Mouse (Mus musculus) MEL-GATA-1-ER (cell line): ENCODE results near the gene Ano2.

Experiments
- DNase-seq: peaks from one replicate; pipeline ENCODE4 v3.0.0-alpha.2; 2012; ENCODE audit warnings: low read depth; ENCODE audit errors: extremely low read depth

Ano2 gene

DNA sequence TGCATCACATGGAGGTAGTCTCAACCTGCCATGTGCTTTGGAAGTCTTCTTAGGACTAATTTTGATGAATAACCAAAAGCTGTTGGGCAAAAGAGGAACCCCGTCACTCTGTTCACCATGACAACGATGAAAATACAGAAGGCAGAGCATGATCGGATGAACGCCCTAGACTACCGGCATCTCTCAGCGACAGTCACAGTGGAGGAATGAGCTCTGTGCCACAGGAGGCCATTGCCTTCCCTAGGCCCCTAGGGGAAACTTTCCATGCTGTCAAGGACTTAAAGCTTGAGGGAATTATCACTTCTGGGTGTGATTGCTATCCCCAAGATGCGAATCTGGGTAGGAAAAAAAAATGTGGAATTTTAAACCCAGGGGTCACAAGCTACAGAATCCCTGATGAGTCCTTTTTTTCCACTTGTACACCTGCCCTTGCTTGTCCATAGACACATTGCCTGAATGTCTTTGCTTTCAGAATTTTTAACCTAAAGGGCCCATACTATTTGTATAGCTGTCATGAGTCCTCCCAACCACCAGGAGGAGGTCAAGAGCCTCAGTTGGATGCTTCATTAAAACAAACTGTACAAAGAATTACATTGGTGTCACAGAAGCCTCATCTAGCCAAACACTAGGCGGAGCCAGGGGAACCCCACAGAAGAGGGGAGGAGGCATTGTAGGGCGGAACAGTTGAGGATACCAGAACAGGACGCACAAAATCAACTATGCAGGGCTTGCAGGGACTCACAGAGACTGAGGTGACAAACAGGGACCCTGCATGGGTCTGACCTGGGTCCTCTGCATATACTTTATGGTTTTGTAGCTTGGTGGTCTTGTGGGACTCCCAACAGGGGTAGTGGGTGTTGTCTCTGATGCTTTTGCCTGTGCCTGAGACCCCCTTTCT lies 53.2 kb downstream of the Ano2 start:
- DNase-seq: no peak

DNA sequence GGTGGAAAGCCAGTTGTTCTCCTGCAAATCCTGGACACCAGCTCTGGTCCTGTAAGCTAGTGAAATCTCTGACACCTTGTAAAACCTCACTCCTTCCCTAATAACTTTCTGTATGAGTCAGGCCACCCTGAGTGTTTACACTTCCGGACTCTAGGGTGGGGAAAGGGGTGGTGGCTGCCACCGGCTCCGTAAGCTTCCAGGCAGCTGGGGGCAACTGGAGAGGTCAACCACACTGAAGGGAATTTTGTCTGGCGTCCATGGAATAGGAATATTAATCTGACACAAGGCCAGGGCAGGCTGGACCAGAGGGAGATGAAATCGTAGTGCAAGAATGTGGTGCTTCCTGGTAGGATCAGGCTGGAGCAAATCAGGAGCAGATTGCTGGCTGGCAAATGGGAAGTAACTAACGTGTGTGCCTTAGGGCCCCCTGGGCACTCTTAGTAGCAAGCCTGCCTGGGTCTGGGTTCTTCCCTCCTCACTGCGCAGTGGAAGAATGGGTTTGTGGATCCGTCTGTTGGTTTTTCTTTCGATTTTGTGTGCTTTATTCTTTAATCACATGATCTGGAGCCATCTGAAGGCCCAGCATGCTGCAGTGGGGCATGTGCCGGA lies 57.2 kb downstream of the Ano2 start:
- DNase-seq: no peak

DNA sequence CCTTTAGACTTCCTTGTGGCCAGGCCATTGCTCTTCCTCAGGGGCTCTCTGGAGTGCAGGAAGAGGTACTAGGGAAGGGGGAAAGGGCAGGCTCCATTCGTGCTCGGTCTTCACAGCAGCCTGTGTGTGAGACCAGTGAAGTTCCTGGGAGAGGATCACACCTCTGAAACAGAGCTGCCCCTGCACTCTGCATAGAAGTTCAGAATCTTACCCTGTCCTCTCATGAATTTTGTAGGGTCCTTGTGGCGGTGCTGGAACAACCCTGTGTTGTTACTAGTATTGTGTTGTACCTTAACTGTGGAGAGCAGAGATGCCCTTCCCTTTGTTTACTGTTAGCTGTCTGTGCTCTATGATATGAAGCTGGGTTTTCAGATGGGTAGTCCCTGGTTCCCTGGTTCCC lies 58.4 kb downstream of the Ano2 start:
- DNase-seq: no peak

DNA sequence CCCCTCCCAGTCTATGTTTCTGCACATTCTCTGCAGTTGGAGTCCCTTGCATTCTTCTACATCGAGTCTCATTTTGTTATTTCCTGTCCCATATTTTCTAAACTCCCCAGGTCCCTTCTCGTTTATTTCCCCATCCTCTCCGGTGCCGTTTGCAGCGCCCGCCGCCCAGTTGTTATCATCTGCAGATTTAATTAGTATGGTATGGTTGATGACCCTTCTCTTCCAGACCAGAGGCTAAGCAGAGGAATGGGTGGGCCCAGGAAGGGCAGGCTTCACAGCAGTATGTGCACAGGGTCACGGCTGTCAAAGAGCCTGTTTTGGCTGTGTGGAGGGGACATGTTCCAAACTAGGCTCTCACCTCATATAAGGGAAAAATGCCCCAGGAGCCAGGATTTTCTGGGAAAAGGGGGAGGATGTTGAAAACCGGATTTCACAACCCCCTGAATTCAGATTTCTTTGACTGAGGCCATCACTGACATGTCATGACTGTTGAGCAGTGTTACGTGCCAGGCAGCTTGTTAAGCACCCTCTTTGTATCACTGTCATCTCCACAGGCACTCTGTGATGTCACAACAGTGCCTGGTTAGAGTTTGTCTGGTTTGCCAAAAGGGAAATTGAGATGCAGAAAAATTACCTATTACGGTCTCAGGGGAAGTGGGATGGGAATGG lies 72.8 kb downstream of the Ano2 start:
- no peak for DNase-seq

DNA sequence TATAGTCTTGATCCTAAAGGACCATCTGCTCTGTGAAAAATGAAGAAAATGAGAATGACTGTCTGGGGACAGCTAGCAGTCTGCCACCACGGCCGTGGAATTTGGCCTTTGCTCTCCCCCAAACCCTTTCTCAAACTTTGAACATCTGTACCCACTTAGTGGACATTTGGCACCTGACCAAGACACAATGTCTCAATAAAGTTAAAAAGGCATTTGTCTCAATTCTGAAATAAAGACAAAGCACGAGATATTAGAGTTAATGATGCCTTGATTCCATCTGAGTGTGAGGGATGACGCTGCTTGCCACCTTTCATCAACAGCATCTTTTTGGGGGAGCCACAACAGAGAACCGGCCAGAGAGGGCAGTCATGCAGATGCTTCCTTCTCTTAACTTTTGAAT lies 83.0 kb downstream of the Ano2 start:
- no peak for DNase-seq

DNA sequence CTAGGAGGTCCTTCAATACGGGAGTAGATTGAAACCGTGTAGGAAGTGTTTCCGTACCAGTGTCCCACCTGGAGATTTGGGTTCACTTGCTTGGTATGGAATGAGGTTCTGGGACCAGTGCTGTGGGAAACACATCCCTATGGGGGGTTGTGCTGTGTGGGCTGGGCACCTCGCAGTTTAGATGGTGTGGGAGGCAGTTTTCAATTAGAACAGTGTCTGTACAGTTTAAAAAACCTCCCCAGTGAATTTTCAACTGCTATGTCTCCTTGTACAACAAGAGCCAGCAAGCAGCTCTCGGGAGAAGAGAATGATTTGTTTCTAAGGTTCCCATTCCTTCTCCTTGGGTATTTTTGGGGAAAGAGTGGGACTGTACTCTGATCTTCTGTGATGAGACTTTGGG lies 86.1 kb downstream of the Ano2 start:
- DNase-seq: no peak

DNA sequence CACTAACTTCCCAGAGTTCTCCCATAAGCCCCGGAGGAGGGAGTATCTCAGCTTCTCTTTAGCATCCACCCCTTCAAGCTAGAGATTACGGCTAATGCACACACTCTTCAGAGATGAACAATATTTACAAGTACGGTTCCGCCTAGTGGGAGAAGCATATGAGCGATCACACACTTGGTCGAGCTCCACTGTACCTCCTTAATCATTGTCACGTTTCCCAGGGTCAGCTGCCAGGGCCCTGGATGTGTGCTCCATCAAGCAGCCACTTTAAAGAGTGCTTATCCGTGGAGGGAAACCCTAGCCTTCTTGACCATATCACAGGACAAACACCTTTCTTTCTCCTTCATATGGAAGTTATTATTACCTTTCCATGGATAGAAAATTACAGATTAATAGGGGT lies 112.7 kb downstream of the Ano2 start:
- DNase-seq: no peak

DNA sequence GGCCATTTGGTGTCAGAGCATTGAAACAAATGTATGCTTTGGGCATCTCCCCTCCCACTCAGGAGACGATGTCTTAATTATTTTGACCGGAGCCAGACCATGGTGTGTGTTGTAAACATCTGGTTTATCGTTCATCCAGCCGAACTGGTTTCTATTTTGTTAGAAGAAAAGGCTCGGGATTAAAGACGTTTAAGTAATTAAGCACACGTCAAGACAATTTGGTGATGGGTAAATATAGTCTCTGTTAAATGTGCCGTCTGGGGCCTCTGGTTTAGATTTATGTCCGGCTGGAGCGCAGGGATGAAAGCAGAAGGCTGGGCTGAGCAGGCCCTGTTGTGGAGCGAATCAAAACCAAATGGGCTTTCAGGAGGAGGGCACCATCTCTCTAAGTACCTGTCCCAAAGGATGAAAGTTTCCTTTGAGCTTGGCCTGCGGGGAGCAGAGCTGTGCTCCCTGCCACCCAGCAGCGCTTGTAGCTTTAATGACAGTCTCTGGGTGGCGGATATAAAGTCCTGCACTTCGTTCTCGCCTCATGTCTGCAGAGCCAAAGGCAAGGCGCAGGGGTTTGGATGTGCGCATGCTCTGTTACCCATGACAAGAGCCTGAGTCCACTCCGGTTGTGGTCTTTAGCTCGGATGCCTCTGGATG lies 113.3 kb downstream of the Ano2 start:
- DNase-seq: no peak

DNA sequence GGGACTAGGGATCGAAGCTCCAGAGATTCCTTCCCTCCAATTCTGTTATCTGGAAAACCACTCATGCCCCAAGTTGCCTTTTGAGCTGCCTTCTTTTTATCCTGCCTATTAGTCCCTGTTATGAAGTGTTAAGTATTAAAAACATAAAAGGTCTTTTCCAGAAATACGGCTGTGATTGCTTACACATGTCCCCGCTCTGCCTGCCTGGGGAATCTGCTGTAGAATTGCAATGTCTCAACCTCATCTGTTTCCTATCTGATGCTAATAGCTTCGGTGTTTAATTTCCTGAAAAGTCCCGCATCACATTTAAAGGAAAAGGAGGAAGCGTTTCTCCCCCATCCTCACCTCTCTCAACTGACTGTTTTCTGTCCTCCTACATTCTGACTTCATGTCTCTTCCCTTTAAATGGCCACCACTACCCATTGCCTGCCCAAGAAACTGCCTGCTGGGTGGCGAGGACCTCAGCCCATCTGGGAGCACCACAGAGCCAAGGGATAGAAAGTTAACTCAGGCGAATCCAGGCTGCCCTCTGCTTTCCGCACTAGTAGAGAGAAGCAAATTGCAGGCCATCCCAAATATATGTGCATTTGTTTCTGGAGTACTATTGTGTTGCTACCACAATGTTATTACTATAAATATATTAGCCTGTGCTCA lies 118.9 kb downstream of the Ano2 start:
- no peak for DNase-seq

DNA sequence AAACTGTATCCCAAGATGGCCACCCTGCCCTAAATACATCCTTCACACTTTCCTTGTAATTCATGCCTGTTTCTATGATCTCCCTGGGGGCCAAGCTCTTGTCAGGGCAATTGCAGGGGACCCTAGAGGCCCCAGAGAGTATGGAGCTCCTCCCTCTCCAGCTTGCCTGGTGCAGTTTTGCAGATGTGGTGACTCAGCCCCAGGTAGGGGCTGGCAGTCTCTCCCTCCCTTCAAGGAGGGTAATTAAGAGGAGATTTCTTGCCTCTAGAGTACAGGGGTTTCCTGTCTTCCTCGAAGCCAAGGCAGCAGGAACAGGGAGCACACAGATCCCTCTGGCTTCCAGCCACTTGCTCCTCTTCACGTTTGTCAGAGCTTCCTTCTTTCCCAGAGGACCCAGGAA lies 121.2 kb downstream of the Ano2 start:
- DNase-seq: no peak

DNA sequence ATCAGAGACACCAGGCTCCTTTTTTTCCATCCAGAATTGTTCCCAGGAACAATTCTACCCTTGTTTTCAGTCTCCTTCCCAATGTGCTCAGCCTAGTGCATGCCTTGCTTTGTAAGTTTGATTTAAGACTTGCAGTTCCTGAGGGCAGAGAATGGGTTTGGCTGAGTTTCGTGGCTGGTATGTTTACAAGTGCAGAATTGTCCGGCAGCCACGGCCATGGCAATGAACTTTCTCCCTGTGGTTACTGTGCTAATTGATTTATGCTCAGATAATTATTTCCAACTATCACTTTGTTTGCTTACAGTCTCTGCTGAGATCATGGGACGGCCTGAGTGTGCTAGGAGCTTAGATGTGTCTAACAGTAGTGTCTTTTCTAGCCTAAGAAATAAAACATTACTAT lies 147.9 kb downstream of the Ano2 start:
- no peak for DNase-seq

DNA sequence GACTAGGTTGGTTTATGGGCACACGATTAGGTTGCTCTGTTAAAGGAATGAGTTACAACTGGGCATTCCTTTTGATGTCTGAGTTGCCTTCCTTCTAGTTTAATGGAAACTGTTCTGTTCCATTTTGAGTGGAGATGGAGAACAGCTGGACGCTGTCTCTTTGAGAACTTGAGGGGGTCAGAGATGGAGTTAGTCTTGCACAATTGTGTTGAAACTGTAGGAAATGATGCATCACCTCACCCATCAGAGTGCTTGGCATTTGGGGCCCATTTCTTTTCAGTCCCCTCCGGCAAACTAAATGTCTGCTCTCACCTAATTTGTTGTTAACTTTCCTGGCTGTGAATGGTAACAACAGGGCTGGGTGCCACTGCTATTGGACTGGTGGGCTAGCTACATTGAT lies 151.1 kb downstream of the Ano2 start:
- no peak for DNase-seq

DNA sequence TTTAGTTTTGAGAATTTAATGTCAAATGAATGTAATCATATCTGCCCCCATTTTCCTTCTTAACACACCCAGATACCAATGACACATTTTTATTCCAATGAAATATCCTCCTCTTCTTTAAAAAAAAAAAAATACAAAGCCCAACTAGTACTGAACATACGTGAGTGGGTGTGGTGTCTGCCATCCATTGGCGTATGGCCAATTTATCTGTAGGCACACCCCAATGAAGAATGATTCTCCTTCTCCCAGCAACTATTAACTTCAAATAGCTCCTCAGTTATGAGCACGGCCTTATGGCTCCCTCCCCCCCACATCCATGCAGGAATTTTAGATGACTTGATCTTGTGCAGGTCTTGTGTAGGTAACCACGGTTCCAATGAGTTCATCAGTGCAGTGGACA lies 161.0 kb downstream of the Ano2 start:
- DNase-seq: no peak

DNA sequence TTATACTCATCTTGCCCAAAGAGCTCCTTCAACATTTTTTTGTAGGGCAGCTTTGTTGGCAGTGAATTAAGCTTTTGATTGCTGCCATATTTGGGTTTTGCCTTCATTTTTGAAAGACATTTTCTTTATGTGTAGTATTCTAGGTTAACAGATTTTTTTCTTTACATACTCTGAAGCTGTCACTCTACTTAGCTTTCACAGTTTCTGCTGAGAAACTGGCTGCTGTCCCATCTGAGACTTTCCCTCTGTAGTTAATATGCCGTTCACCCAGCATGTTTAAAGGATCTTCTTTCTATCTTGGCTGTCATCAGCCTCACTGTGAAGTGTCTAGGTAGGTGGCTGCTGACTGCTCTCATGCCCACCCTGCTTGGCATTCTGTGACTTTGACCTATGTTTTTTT lies 168.1 kb downstream of the Ano2 start:
- DNase-seq: no peak

DNA sequence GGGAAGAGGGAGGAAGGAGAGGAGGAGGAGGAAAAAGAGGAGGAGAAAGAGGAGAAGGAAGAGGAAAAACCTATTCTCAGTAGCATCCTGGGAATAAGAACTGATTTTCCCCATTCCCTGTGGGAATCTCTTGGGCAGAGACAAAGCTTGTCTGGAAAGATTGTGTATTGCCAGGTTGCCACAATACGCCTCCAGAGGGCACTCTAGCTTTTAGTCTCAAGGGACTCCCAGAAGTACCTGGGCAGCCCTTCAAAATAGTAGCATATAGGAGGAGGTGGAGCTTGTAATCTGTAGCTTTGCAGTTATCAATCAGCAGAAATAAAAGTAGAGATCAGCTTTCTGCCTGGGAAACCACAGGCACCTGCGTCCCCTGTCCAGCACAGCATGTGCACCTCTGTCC lies 178.3 kb downstream of the Ano2 start:
- no peak for DNase-seq

DNA sequence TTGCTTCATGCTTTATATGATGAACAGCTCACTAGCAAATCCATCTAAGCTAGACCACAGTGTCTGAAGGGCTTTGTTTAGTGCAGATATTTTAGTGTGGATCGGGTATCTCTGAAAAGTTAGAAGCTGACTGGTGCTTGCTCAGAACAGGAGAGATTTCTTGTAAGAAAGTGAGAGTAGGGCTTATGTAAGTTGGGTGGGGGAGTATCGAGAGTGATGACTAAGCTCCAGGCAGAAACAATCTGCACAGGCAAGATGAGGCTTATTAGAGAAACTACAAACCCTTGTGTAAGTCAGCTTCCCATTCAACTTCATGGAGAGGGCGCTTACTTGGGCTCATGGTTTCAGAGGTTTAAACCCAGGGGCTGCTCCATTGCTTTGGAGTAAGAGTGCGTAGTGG lies 181.3 kb downstream of the Ano2 start:
- DNase-seq: no peak

DNA sequence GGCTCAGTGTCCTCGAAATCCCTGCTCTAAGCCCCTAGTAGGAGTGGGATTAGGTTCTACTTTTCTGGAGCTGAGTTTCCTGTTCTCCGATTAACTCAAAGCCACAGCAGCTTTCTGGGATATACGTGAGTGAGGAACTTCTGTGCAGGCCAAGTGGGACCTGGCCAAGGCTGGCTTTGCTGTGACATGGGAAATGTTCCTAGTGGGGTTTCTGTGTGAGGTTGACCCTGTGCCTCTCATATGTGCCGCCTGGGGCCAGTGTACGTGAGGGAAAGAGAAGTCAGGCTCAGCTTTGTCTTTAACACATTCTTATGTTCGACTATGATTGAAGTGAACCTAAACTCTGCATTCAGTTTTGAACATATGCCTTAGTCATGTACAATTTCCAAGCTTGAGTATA lies 184.5 kb downstream of the Ano2 start:
- no peak for DNase-seq

DNA sequence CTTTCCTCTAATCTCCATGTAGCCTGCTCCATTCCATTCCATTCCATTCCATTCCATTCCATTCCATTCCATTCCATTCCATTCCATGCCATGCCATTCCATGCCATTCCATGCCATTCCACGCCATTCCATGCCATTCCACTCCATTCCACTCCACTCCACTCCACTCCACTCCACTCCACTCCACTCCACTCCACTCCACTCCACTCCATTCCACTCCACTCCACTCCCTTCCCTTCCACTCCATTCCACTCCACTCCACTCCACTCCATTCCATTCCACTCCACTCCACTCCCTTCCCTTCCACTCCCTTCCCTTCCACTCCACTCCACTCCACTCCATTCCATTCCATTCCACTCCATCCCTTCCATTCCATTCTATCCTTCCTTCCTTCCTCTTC lies 186.7 kb downstream of the Ano2 start:
- DNase-seq: no peak

DNA sequence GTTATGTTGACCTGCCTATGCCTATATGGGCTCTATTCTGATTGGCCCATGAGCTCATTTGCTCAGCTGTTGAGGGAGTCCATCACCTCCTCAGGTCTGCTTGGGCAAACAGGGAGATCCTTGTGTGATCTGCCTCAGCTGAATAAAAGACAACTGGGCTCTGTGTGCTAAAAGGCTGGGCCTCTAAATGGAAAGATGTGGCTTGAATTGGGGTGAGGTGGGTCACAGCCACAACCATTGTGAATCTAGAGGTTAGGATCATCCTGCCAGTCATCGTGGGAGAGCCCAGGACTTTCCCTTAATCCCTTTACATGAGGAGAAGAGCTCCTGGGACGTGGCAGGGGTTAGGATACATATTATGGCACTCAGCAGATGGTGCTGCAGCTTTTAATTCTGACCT lies 188.5 kb downstream of the Ano2 start:
- no peak for DNase-seq

DNA sequence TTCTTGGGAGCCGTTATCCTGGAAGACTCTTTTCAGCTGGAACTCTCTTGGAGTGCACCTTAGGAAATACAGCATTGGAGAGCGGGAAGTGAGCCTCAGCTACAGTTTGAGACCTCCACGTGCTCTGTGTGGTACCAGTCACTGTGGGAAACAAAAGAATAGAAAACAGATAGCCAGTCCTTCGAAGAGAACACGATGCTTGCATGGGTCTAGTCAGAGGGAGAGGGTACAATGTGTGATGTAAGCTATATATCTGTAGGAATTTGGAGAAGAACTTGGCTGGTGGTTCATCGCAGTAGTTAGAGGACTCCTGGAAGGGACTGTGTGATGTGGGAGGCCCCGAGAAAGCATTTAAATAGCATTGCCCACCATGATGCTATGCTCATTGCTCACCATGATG lies 189.1 kb downstream of the Ano2 start:
- DNase-seq: no peak

DNA sequence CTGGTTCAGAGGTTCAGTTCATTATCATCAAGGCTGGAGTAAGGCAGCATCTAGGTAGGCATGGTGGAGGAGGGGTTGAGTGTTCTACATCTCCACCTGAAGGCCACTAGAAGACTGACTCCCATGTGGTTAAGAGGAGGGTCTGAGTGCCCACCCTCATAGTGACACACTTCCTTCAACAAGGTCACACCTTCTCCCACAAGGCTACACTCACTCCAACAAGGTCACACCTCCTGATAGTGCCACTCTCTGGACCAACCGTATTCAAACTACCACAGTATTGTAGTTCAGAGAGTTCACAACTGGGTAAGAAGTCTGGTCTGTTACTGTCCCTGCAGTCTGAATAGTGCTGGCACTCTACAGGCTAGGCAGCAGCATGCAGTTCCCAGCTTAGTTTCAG lies 198.4 kb downstream of the Ano2 start:
- DNase-seq: no peak

DNA sequence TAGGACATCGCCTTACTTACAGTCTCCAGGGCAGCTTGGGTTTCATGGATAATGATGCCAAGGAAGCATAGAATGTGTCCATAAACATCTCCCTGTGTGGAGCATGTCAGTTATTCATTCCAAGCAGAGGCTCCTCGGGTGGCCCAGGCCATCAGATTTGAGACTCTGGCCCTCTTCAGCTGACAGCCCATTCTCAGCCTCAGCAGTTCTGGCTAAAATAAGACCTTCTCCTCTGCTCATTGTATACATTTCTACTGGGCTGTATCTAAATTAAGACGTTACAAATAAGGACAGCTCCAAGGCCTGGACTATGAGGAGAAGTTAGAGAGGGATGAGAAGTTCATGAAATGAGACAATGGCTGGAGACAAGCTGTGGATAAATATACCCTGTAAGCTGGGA lies 204.1 kb downstream of the Ano2 start:
- no peak for DNase-seq
